Mouse (Mus musculus) heart, adult 8-10 months (tissue): ENCODE results near the gene Grb10. TPM values are rescaled to one million over a fixed set of nuclear protein-coding genes. Genes with fewer than 3 reads are reported as not detected.

Experiments used
- DNase-seq: peaks from one replicate; pipeline ENCODE4 v3.0.0; 2022; ENCODE audit warnings: low spot score
- total RNA-seq, 4 experiments: library from RNA; stranded (reverse); gene quantifications; 2 replicates each; pipeline ENCODE4 v1.2.4; 2022

Grb10 gene
- total RNA-seq, 4 experiments from 2014 or later, result 47.8 to 83.5 (median 60.5) TPM

DNA sequence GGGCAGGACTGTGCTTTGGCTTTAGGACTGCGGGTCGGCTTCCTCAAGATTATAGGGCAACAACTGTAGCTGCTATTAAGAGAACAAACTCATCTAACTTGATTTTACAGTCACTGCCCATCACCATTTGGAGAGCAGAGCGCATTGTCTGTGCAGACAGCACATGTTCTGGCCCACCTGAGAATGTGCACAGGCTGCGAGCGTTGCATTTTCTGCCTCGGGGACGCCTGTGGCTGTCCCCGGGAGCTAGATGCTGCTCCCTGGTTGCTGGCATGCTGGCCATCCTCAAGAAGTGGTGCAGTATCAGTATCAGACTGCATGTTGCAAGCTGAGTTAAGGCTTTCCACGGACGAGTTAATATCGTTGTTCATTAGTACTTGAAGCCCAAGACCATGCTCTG, 68.2 kb downstream of the Grb10 start:
- DNase-seq, result no peak

DNA sequence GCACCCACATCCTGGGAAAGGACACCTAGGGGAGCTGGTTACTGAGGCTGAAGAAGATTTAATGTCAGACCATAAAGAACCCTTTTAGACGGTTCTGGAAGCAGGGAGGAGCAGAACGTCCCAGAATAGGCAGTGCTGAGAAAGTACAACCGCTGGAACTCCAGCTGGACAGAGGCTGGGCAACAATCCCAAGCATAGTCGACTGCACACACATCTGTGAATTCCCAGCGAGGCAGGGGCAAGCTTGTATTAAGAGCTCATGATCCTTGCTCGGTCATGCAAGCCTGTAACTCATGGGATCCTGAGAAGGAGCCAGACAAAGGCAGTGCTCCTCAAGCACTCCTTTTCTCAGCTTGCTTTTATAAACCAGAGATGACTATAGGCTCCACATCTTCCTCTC, 69.7 kb downstream of the Grb10 start:
- DNase-seq, result peak; percentile 81

DNA sequence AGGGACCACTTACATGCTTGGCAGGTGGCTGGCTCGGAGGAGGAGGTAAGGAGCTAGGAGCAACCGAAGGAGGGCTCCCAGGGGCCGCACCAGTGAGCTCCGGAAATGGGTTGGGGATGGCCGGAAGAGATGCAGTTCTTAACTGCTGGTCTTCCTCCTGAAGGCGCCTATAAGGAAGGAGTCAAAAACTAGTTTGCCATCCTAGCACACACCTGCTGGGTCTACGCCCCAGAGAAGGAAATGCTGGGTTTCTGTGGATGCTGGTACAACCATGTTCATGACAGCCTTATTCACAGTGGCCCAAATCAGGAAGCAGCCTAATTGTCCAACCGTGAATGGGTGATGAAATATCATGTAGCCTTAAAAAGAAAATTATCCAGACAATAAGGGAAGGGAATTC, 71.0 kb downstream of the Grb10 start:
- no peak for DNase-seq

DNA sequence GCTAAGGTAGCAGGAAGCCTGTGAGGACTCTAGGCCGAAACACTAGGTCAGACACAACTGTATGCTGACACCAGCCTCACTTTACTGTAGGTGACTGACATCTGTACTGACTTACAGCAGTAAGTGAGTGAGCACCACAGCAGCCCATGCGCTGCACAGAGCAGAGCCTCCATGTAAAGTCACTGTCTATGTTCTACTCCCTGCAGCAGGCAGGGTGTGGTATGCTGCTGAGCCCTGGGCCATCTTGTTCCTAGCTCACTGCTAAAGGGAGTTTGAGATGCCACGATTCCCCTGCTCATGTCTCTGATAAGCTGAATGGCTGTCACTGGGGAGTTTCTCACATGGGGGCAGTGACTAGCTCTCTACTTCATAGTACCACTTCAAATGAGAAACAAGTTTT, 72.3 kb downstream of the Grb10 start:
- DNase-seq, result no peak

DNA sequence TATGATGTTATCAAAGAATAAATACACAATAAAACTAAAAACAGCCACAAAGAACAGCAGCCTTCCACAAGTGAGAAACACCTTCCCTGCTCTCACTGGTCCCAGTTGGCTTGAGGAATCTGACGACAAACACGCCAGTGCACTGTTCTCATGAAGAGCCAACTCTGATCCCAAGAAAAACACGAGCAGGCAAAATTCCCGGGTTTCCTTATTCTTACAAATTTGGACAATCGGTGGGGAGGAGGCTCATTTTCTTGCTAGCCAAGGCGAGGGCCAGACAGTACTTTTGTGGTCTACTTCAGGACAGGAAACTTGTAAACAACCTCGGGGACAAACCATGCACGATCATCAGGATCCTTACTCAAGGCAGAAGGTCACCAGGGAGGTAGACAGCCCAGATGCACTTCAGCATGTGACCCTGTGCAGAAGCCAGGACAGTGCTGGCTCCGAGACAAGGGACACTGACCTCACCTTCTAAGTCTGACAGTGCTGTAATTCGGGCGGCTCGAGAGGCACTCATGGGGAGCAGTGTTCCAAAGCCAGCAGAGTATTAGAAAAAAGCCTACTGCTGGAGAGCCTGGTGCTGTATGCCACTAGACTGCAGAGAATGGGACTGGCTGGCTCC, 72.9 kb downstream of the Grb10 start:
- peak; percentile 92 for DNase-seq

DNA sequence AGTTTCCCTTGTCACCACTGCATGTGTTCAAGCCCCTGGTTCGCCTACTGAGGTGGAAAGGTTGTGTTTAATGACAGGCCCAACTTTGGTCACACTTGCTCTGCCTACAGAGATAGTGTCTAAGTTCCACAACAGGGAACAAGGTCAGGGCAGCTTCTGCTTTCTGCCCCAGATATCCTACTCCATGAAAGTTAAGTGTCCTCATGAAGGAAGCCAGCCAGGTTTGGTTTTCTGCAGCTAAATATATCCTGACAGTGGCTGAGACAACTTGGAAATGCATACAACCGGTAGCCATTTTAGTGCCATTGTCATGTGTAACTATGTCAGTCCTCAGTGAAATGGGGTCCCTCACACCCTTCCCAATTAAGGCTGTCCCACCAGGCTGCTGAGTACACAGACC, 73.8 kb downstream of the Grb10 start:
- no peak for DNase-seq

DNA sequence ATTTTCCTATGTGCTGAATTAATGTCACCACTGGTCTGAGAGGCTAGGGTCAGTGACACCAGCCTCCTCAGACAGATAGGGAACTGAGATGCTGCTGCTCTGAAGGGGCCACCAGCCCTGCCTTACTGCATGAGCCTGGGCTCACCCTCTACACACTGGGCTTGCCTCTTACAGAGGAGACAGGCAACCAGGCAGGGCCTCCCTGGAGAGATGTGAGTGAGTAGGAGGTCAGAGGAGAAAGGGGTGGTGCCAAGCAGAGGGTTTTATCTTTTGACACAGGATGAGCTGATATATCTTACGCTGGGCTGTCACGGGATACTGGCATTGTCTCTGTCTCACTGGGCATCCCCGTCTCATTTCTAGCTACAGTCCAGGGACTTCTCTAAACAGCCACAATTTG, 74.9 kb downstream of the Grb10 start:
- DNase-seq, result no peak

DNA sequence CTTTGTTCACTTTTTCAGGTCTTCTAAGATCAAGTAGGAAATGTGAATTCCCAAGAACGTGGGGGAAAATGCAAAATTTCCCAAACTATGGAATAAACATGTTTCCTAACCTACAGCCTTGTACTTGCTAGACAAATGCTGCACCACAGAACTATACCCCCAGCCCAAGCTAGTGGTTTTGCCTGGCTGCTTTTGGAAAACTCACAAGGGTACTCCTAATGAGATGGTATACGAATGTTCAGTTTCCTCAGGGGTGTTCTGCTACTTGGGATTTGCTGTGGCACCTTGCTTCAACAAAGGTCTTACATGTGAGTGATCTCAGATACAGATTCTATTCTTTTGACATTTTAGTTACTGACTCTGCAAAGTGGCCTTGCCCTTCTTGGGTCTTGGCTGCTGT, 75.4 kb downstream of the Grb10 start:
- no peak for DNase-seq

DNA sequence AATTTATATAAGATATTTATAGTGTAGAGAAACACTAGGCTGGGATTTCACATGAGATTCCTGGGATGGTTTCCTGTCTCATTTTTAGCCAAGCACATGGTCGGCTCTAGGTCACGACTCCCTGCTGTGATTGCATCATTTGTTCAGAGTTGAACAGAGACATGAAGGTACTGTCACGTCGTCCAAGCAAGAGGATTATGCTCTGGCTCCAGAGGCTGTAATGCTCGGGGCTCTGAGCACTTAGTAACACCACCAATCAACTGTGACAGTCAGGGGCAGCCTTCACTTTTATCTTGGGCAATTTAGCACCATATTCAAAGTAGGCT, 75.9 kb downstream of the Grb10 start:
- peak; percentile 62 for DNase-seq

DNA sequence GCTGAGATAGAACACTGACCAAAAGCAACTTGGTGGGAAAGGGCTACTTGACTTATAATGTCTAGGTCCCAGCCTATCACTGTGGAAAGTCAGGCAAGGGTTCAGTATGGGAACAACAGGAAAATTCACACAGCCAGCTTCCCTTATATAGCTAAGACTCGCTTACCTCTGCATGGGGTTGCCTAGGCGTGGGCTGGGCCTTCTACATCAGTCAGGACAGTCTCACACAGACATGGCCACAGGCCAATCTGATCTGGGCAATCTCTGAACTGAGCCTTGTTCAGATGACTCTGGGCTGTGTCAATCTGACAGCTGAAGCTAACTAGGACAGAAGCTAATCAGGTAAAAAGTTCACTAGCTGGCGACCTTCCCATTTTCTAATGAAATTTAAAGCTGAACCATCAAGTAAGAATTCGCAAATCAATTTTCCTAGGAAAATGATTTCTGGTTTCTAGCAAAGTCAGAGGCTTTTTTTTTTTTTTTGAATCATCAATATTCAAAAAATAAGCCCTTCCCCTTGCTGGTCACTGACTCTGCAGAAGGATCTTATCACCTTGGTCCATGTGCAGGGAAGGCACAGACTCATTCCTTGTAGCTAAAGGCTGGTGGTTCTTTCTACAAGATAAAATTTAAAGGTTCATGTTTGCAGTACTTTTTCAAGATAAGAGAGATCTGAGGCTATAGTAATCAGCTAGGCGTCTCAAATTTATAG, 76.4 kb downstream of the Grb10 start:
- DNase-seq, result peak; percentile 65

DNA sequence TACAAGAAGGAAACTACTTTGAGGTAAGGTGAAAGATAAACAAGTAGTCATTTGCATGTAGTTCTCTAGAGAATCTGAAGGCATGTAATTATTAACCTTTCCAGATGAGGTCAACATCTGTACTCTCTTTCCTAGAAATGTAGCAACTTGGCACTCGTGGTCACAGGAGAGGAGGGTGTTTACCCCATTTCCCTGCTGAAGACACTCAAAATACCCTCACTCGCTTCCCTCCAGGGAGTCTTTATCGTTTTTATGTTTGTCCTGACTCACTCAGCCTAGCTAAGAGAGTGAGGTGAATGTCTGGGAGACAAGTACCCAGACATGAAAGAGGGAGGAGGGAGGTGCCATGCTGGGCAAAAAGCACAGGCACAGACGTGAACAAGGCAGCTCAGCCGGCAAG, 77.6 kb downstream of the Grb10 start:
- no peak for DNase-seq

DNA sequence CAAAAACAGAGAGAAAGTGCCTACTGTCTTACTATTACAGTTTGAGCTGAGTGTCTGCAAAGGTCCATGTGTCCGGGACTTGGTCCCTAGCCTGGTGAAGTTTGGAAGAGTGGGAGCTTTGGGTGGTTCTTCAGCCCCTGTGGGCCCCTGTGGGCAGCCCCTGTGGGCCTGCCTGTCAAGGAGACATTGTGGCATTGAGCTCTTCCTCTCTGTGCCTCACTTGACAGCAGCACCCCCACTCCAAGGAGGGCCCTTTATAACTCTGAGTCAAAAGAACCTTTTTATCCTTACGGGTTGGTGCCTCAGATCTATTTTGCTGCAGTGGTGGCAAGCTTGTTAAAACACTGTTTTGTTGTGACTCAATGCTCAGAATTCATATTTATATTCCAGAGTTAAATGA, 78.3 kb downstream of the Grb10 start:
- DNase-seq, result no peak

DNA sequence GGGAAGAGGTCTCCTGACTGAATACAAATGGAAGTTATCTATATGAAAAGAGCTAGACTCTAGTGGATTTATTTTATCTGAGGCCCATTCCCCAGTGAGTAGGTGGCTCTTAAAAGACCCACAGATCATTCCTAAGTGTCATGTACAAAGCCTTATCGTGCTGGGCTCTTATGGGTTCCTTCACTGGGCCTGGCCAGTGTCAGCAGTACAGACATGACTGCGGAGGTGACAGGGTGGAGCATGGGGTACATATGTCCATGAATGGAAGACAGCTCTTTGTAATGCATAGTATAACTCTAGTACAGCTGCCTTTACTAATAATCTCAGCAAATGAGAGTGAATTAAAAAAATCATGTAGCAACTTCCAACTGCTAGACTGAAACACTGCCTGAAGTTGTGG, 80.0 kb downstream of the Grb10 start:
- DNase-seq, result no peak

DNA sequence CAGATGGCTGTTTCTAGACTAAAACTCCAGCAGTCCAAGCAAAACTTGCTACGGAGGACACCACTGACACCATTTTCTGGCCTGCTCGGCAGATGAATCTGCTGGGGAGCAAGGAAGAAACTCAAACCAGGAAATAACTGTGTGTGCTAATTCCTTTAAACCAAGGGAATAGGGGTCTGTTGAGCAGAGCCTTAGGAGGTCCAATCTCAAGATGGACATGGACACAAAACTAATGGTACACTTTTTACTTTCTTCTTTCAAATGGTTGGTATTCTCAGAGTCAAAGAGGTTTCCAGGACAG, 80.5 kb downstream of the Grb10 start:
- no peak for DNase-seq

DNA sequence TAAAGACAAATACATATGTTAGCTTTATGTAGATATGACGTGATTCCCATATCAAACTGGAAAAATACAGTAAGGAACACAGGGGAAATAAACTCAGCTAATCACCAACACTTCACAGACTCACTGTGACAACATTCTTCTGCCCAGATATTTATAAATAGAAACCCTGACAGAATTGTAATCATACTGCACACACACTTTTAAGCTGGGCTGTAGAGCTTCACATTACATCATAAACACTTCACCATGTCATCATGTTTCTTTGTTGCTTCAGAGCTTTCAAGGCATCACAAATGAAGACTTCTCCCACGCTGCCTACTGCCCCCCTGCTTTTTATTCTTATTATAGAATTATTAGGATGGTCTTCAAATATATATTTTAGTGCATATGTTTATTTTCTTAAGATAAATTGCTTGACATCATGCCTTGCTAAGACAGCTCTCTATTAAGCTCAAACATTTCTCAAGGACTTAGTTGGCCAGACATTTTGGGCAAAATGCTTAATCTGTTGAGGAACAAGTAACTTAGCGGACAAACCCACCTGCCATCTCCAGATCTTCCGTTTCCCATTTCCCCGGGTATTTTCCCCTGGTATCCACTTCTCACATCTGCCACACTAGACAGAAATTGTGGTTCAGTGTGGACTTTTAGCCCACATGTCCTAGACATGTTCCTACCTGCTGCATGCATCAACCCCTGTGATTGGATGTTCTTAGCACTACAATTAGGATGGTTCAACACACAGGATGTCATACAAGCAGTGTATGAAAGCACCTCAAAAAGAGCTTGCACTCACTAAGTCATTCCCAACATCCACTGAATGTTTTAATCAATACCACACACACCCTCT, 81.0 kb downstream of the Grb10 start:
- no peak for DNase-seq

DNA sequence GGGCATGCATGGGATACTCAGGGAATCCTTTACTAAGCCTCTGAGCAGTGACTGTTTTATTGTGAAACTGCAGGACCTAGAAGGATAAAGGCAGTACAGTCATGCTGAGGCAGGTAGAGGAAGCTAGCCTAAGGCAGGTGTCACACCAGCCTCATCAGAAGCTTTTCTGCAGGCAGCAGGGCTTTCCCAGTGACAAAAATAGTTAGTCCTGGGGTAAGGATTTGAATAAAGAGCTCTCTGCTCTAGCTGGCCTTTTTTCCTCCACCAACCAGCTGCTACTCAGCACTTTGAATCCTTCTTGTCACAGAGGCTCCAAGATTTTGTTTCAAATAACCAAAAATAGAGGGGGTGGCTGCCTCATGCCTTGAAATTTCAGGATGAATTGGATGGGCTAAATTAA, 82.7 kb downstream of the Grb10 start:
- DNase-seq, result no peak

DNA sequence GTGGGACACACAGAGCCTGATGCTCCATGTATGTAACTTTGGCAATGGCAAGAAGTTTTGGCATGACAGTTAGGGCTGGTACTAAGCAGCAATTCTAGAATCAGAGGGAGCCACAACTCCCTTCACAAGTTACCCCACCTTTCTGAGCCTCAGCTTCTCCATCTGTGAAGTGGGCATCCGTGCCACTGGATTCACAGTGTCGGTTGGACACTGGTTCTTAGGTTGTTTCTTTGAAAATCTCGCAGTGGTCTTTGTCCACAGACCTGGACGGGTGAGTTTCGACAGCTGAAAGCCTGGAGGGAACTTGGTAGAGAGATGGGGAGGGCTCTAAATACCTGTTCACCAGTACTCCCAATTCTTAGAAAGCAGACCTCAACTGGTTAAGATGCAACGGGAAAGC, 83.9 kb downstream of the Grb10 start:
- no peak for DNase-seq

DNA sequence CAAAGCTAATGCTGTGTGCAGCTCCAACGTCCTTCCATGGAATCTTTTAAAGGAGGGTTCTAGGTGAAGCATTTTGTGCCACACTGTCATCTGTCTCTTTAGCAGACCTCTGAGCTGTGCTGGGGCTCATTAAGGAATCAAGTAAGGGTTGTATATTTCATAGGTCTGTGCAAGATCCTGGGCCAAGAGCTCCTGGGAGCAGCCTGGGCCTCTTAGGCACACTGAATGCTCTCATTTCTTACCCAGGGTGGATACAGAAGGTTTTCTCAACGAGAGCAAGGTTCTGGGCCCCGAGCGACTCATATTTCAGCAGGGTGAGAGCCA, 84.4 kb downstream of the Grb10 start:
- DNase-seq, result no peak

DNA sequence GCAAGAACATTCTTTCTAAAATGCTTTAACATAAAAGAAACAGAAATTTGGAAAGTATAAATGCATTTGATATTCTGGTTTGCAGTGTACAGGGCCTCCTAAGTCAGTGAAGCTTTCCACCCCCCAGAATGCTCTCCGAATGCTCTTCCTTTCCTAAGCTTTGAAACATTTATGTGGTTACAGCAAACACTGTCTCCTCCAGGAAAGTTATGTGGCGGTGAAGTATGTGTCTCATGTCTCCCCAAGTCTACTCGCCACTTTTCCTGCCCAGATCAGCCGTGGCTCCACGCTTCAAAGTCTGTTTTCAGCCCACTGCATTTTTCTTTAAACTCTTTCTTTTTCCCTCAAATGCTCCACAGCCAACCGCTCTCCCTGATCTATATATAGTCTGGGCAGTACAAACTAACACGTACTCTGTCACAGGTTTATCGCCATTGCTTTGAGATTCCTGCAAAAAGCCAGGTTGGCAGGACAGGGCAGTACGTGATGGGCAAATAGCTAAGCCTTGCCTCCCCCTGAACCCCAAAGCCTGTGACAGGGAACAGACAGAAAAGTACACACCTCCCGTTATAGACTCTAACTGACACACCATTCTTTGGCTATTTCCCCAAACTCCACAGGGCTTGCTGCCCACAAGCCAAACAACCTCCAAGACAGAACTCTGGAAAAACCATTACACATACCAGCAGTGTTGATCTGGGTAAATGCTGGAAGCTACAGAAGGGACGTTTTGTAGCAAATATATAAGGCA, 84.9 kb downstream of the Grb10 start:
- no peak for DNase-seq

DNA sequence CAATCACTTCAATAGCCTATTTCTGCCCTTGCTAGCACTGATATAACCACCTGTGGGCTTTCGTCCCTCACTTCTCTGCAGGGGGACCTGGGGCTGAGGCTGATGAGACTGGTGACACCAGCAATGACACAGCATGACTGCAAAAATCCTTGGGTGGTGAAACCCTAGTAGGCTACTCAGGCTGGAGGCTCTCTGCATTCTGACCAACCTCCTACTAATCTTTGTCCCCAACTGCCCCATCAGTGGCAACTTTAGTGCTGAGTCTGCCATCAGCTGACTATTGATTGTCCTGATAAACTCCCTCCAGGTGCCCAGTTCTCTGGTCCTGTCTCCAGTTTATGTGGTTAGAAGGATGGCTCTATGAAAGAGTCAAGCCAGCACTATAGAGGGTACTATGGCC, 85.9 kb downstream of the Grb10 start:
- DNase-seq, result no peak

DNA sequence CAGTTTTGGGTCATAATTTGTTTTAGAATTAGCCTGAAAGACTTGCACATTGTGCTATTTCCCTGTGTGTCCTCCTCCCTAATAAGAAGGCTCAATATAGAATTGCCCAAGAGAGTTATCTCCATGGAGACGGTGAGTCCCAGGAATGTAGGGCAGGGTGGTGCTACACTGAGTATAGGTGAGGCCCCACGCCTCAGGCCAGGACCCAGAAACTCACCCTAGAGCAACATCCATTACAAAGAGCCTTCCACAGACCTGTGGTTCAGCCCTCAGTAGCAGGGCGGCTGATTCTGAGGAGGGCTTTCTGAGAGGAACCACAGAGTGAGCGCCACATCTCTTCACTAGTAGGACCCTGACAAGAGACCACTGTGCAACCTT, 89.5 kb downstream of the Grb10 start:
- no peak for DNase-seq

DNA sequence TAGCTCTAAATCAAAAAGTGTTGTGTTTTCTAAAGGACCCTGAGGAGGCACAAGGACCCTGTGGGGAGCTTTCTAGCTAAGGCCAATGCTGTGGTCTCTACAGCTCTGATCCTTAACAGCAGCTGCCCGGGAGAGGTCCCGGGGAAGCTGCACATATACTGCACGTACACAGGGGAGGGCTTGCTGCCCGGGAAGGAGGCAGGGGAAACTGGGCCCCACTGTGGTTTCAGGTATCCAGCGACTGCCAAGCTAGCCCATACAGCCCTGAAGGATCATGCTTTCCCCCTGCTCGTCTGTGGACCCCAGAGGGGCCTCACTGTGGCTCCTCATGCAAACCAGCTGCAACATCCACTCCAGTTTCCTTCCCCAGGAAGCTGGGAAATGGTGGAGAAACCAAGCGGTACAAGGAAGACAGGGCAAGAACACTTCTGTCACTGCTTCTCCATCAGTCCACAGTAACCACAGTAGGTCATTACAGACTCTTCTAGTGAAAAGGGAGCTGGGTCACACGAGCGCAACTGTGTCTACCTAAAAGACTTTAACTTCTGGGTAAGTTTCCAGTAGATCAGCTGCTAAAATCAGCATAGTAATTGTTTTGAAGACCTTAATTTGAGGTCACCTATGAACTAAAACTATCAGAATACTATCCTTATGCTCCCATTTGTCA, 90.0 kb downstream of the Grb10 start:
- DNase-seq, result no peak
